30 mouse cellular contexts compared by ENCODE assay signal in the genomic region with DNA sequence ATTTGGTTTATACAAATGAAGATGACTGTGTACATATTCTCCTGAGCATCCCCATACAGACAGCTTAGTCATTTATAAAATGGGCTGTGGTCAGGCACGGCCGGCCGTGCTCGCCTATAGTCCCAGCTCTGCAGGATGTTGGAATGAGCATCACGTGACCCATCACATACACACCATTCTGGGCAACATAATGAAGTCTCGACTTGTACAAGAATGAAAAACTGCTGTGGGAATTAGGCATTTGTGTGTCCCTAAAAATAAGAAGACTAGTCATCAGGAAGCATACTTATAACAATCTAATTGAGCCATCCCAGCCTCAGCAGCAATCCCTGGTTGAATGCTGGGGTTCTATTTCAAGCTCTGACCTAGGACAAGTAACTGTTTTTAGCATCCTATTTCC. TPM values are rescaled to one million over a fixed set of nuclear protein-coding genes. Genes with fewer than 3 reads are reported as not detected.
DNase-seq lines count a peak whose midpoint lies in the region; TF ChIP-seq lines count a peak whose summit lies in the region.
"Had no signal": no experiment of that assay in that cellular context is flagged by ENCODE, and none has a peak within 500 bp of the region (broad histone marks: within the 10 kb centered on the region; RNA-seq: fewer than 3 reads in every experiment).

No protein-coding gene starts in this region.

- no peak overlapping the region for H3K4me3 ChIP-seq in kidney, adult 2 months (ENCODE audit: insufficient read depth, low read depth, low read length)
- no peak overlapping the region for H3K4me3 ChIP-seq in C2C12 (ENCODE audit: insufficient read depth, poor library complexity, severe bottlenecking)
- H3K4me3 ChIP-seq: embryonic facial prominence, embryonic 10.5 days; embryonic facial prominence, embryonic 13.5 days; erythroblast, embryonic 14.5 days; forebrain, embryonic 12.5 days; forebrain, embryonic 15.5 days; heart, adult 2 months; heart, embryonic 10.5 days; heart, embryonic 13.5 days had no signal

- WGBS in kidney, adult 2 months = 73% methylated on average over 6 of the region's 6 CpGs

- DNase-seq in cerebellum, adult 9-10 months = peak; percentile 45
- DNase-seq in cerebellum, postnatal 36 days = no peak
- no peak for DNase-seq in kidney, adult 2 months
- no peak for DNase-seq in kidney, adult 8-10 months
- peak; percentile 14 for DNase-seq in Muller cell, postnatal 12 days (ENCODE audit: inconsistent ontology term)
- no peak for DNase-seq in adrenal gland, postnatal 4 days (ENCODE audit: low spot score in 2 of 2)
- no peak for DNase-seq in adrenal gland, adult 18-20 months (ENCODE audit: low spot score in 2 of 2)
- DNase-seq: adrenal gland, adult 2 months; adrenal gland, postnatal 25 days; B cell, adult 2 months; cerebellum, adult 11 months; cerebellum, adult 9-11 months; embryo, embryonic 11 days; gastrocnemius, postnatal 10 days; gastrocnemius, postnatal 36 days; heart, adult 2 months; heart, postnatal 14 days; heart, postnatal 4 days; kidney, adult 18-20 months had no signal

- no peaks in the 10 kb centered on the region for H3K79me2 ChIP-seq in C2C12 (ENCODE audit: control insufficient read depth, insufficient read depth)

- no peaks in the 10 kb centered on the region for H3K79me3 ChIP-seq in C2C12 (ENCODE audit: low read depth)

- peak overlapping the region; percentile 31; the same call in 1 of the 2 replicates for H3K27ac ChIP-seq in kidney, adult 2 months (ENCODE audit: insufficient read depth, low read depth, low read length)
- H3K27ac ChIP-seq: embryonic facial prominence, embryonic 10.5 days; embryonic facial prominence, embryonic 13.5 days; forebrain, embryonic 12.5 days; forebrain, embryonic 15.5 days; heart, adult 2 months; heart, embryonic 10.5 days; heart, embryonic 13.5 days; hindbrain, embryonic 14.5 days; hindbrain, postnatal 0 days had no signal

- H3K4me1 ChIP-seq in kidney, adult 2 months (ENCODE audit: control insufficient read depth, insufficient read depth, low read length) = peaks cover 10% of the 10 kb centered on the region; the same call in 1 of the 2 replicates
- H3K4me1 ChIP-seq: embryonic facial prominence, embryonic 10.5 days; embryonic facial prominence, embryonic 13.5 days; forebrain, embryonic 12.5 days; forebrain, embryonic 15.5 days; heart, embryonic 10.5 days had no signal

- TF ChIP-seq CTCF in kidney, adult 2 months (conservative IDR thresholded peaks at IDR 0.05; ENCODE audit: insufficient read depth, insufficient read length, low read depth, low read length) = no peak
- no peak for TF ChIP-seq CTCF in C2C12 (IDR thresholded peaks at IDR 0.05; ENCODE audit: control insufficient read depth, insufficient read depth, insufficient read length)

- H3K27me3 ChIP-seq in kidney, adult 2 months (replicated peaks; ENCODE audit: control insufficient read depth, insufficient read depth, low read length) = no peaks in the 10 kb centered on the region
- H3K27me3 ChIP-seq in C2C12 (ENCODE audit: control insufficient read depth, insufficient read depth, insufficient read length) = no peaks in the 10 kb centered on the region
- H3K27me3 ChIP-seq: embryonic facial prominence, embryonic 13.5 days; forebrain, embryonic 12.5 days; forebrain, embryonic 15.5 days; heart, embryonic 13.5 days; Patski had no signal

- no peak for TF ChIP-seq POLR2A in kidney, adult 2 months (IDR thresholded peaks at IDR 0.05; ENCODE audit: low read depth, low read length)

- H3K36me3 ChIP-seq in kidney, adult 2 months (ENCODE audit: control insufficient read depth, insufficient read depth, low read length) = peaks cover 2% of the 10 kb centered on the region; the same call in 1 of the 2 replicates
- no peaks in the 10 kb centered on the region for H3K36me3 ChIP-seq in C2C12 (ENCODE audit: control insufficient read depth, insufficient read depth)
- H3K36me3 ChIP-seq: embryonic facial prominence, embryonic 10.5 days; embryonic facial prominence, embryonic 13.5 days; forebrain, embryonic 12.5 days; forebrain, embryonic 15.5 days; heart, embryonic 10.5 days had no signal

- no peak overlapping the region for H3ac ChIP-seq in C2C12 (ENCODE audit: control insufficient read depth, insufficient read length, low read depth)

TF ChIP-seq in C2C12, 6 proteins besides CTCF, POLR2A, EP300 and RAD21:
- no peak for TF ChIP-seq CEBPB (IDR thresholded peaks at IDR 0.05; ENCODE audit: low read depth)
- TF ChIP-seq MYOG (IDR thresholded peaks at IDR 0.05; ENCODE audit: control insufficient read depth, extremely low read depth, insufficient read length) = no peak
- no peak for TF ChIP-seq FOSL1 (IDR thresholded peaks at IDR 0.05; ENCODE audit: insufficient read depth, low read length, poor library complexity, severe bottlenecking)
- TF ChIP-seq MYOD1 (IDR thresholded peaks at IDR 0.05; ENCODE audit: control insufficient read depth, insufficient read length, low read depth) = no peak
- TF ChIP-seq USF1 (IDR thresholded peaks at IDR 0.05; ENCODE audit: low read depth) = peak; percentile 65
TF ChIP-seq in C2C12: peak in this region for 1.

RNA-seq across cellular contexts. Expression of a gene that starts 28.8 kb away (rescaled TPM):
- 5.8 and 5.9 TPM in 2 replicates for polyA plus RNA-seq in kidney, adult 2 months (2012; rRNA removed)
- polyA plus RNA-seq in C2C12 (2012; fragmentation: generic; extraction: Trizol) = 1.5 TPM
- total RNA-seq in adrenal gland, postnatal 4 days (2021) = 10 to 100 TPM; 19.7 to 20.4 TPM
- total RNA-seq in adrenal gland, adult 18-20 months (2021) = 10 to 100 TPM; 36.7 to 46.5 TPM

Comparison
In these comparisons a context has a peak if more than half of its experiments do, and no peak if none do; other contexts are left out.
1. DNase-seq: peak in cerebellum, adult 9-10 months (single experiment) and Muller cell, postnatal 12 days (single experiment); none in cerebellum, postnatal 36 days (0 of 2), kidney, adult 2 months (single experiment), kidney, adult 8-10 months (0 of 2), adrenal gland, postnatal 4 days (0 of 2) and adrenal gland, adult 18-20 months (0 of 2).